Mouse (Mus musculus) thymus, postnatal 36 days (tissue): ENCODE data around the gene Cenpi.
"Not testable (repeated sequence)": the region's sequence is repeated elsewhere in the genome, so short reads cannot be mapped to it uniquely, and the experiment has no call there.

Source experiments
- DNase-seq, 2 experiments: peaks; one replicate each; pipeline ENCODE4 v3.0.0; 2022; ENCODE audit warnings: mixed read lengths in 2 of 2

Cenpi gene

GRCm38 (mm10) chrX:134307534-134308274 is at the start of gene Cenpi:
Gene Cenpi, plus strand, starts transcription at chrX:134308084.
- DNase-seq: peak; percentile 87 to 91

- DNase-seq: no peak
These were observed 46.7 kb upstream of the Cenpi start for GRCm38 (mm10) chrX:134261191-134261590.

GRCm38 (mm10) chrX:134262129-134262528 is 45.8 kb upstream of the Cenpi start:
- DNase-seq: no peak

- DNase-seq: no peak
These were observed 32.2 kb upstream of the Cenpi start for GRCm38 (mm10) chrX:134275715-134276114.

- DNase-seq: peak; percentile 72 to 76
These were observed 31.4 kb upstream of the Cenpi start, which contains the start of gene Trmt2b for GRCm38 (mm10) chrX:134276275-134277160. Gene Trmt2b, minus strand, starts transcription at chrX:134276984.

GRCm38 (mm10) chrX:134280531-134280930 is 27.4 kb upstream of the Cenpi start:
- no peak for DNase-seq

- no peak for DNase-seq
These were observed 22.8 kb upstream of the Cenpi start for GRCm38 (mm10) chrX:134285102-134285501.

- no peak for DNase-seq
These were observed 22.1 kb upstream of the Cenpi start for GRCm38 (mm10) chrX:134285791-134286190.

- no peak for DNase-seq
These were observed 20.6 kb upstream of the Cenpi start for GRCm38 (mm10) chrX:134287305-134287704.

- DNase-seq: no peak
These were observed 11.6 kb upstream of the Cenpi start for GRCm38 (mm10) chrX:134296301-134296700.

- DNase-seq: no peak
These were observed 11.1 kb upstream of the Cenpi start for GRCm38 (mm10) chrX:134296737-134297136.

- no peak for DNase-seq
These were observed 10.7 kb upstream of the Cenpi start for GRCm38 (mm10) chrX:134297195-134297594.

GRCm38 (mm10) chrX:134300219-134300618 is 7.7 kb upstream of the Cenpi start:
- DNase-seq: no peak

- no peak for DNase-seq
These were observed 4.6 kb upstream of the Cenpi start for GRCm38 (mm10) chrX:134303287-134303686.

GRCm38 (mm10) chrX:134308275-134308634 is 371 bp downstream of the Cenpi start:
- DNase-seq: no peak

- DNase-seq: not testable (repeated sequence)
These were observed 3.3 kb downstream of the Cenpi start for GRCm38 (mm10) chrX:134311193-134311592.

GRCm38 (mm10) chrX:134319153-134319932 is 11.5 kb downstream of the Cenpi start:
- DNase-seq: peak; percentile 37 to 48

GRCm38 (mm10) chrX:134333280-134333679 is 25.4 kb downstream of the Cenpi start:
- peak; percentile 16 for DNase-seq

GRCm38 (mm10) chrX:134342735-134343134 is 34.9 kb downstream of the Cenpi start:
- no peak for DNase-seq

GRCm38 (mm10) chrX:134350205-134350604 is 42.3 kb downstream of the Cenpi start:
- DNase-seq: no peak

- no peak for DNase-seq
These were observed 46.0 kb downstream of the Cenpi start for GRCm38 (mm10) chrX:134353848-134354247.

GRCm38 (mm10) chrX:134359336-134359735 is 51.5 kb downstream of the Cenpi start:
- DNase-seq: no peak

- DNase-seq: no peak
These were observed 54.3 kb downstream of the Cenpi start for GRCm38 (mm10) chrX:134362156-134362555.
